Mouse (Mus musculus) cerebellum, postnatal 10 days (tissue): ENCODE measurements around the gene Odc1.

Experiments
- DNase-seq, 2 experiments: peaks; one replicate each; pipeline ENCODE4 v3.0.0; 2021; ENCODE audit warnings: mixed read lengths in 2 of 2

Odc1 gene

DNA sequence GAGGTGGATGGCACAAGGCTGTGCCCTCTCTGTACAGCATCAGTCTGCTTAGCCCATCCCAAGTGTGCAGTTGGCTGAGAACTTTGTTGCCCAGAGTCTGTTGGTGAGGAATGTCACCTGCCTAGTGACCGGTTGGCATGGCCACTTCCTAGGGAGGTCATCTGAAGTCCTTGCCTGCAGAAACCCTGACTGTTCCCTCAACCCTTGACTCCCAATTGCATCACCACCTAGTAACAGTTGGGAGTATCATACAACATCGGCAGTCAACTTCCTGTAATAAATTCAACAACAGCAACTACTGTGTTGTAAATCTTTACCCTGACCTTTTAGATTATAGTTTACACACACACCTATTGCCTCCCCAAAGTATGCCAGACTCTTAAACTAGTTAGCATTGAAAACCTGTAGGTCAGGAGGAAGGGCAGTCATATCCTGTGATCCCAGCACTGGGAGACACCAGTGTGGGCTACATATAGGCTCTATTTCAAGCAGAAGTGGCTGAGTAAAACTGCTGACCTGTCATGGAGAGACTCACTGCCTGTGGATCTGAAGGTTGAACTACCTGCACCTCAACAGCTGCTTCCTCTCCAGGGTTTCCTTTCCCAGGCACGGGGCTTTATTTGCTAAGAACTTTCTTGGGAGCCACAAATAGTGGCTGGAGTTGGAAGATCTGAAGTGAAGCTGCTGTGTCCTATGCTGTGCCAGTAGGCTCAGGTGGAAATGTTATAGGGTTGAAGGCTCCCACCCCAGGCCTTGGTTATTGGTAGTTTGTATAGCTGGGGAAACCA lies 6.8 kb downstream of the Odc1 start:
- DNase-seq: no peak

DNA sequence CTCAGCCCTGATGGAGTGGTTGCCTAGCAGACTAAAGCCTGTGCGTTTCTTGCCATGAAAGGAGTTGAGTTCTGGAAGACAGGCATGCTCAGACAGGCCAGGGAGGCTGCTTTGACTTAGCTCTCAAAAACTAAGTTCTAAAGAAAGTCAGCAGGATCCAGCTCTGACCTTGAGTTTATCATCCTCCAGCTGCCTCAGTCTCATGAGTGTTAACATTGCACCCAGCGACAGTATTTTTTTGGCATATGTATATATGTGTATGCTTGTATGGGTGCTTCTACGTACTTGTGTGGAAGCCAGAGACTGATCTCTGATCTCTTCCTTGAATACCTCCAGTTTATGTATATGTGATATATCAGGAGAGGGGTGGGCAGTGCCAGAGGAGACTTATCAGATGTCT lies 7.8 kb downstream of the Odc1 start:
- DNase-seq: no peak

DNA sequence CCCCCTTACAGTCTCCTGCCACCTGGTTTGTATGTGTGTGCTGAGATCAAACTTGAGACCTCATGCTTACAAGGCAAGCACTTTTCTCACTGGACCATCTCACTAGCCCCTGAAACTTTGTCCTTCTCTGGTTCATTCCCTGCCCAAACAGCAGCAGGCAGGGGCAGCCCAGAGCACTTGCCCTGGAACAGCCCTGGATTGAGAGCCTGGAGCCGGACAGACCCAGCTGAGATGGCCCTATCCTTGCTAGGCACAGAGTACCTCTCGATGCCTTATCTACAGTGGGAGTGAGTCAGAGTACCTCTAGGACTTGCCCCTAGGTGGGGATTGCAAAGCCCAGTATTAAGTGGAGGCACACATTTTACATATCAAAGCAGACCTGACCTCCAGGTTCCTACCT lies 8.4 kb downstream of the Odc1 start:
- DNase-seq: no peak

DNA sequence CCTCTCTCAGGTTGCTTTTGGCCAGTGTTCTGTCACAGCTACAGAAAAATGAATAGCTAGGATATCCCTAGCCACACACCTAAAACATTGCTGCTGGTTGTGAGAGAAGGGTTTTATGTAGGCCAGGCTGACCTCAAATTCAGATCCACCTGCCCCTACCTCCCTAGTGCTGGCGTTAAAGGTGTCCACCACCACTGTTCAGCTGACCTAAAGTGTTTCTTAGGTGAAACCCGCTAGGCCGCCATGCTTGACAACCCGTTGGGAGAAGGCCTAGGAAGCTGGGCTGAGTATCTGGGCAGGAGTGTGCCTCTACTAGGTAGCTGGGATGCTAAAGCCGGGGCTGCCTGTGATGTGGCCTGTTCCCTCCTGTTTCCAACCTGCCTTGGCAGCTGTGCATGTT lies 9.0 kb downstream of the Odc1 start:
- DNase-seq: no peak

DNA sequence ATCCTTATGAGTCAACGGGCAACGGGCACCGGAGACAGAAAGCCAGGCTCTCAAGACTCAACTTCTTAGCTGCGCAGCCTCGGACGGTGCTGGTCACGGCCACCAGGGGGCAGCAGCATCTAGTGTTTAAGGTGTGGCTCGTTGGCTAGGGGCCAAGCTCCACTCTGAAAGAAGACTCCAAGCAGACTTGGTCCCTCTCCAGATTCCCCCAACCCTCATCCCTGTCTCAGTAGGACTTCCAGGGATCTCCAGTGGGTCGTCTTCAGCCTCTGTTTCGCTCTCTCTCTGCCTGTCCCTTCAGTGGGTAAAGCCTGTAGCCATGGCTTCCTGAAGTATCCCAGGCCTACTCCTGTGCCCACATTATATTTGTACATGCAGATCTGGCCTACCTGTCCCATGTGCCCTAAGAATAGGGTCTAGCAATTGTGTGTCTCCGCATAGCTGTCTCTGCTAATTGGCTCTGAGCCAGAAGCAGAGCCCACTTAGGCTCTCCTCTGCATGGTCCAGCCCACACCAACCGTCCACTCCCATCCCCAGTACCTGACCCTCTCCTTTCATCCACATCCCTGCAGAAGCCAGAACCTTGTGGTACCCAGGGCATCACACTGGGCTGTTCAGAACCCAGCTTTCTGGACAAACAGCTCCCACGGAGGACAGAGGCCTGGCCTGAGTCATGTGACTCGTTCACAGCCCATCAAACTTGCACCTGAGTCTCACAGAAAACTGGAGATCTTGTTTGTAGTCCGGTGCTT lies 9.8 kb downstream of the Odc1 start:
- peak; percentile 96 to 99 for DNase-seq

DNA sequence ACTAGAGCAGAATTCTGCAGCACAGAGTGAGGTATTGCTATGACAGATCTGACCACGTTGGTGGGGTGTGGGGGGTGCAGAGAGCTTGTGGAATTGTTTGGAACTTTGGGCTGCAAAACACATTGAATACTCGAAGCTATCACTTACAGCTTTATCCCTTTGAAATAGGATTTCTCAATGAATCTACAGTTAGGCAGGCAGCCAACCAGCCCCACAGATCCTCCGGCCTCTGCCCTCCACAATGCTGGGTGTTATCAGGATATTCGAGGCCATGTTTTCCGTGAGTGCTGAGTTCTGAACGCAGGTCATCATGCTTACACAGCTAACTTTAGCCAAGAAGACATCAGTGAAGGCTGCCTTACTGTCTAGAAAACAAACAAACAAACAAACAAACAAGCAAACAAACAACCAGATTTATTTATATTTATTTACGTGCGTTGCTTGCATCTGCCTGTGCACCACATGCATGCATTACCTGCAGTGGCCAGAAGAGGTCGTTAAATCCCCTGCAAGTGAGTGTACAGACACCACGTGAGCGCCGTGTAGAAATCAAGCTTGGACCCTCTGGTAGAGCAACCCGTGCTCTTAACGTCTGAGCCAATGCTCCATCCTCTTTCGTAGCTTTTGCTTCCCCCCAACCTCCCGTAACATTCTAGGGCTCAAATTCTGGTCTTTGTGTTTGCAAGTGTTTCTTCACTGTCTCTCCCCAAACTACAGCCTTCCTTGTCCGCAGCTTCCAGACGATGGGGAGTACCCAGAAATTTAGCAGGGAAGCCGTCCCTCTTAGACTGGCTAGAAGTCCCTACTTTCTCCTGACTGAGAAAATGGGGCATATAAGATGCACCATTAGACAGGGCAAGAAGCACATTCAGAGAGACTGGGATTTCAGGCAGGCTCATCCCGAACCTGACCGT lies 12.1 kb downstream of the Odc1 start:
- DNase-seq: peak; percentile 94 to 97

DNA sequence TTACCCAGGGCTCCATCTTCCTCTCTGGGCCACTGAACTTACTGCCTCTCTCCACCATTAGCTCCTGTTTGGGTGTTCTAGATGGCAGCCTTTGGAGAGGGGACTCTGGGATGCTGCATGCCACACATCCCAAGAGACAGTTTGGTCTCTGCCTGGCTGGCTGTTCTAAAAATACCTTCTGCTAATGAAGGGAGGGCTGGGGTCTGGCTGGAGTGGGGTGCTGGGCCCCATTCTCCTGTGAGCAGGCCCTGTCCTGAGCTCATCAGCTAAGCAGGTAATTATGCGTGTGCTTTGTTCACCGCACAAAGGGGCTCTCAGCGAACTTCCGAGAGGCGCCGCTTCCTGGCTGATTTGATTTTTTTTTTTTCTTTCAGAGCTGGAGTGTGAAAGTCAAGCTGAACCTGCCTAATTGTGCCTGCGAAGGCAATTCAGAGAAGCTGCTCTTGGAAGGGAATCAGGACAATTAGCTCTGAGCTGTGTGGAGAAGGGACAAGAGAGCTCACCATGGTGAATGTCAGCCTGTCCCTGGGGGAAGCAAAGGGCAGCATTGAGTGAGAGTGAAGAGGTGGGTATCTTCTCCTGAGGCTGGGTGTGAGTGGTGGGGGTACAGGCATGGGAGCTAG lies 12.9 kb downstream of the Odc1 start:
- DNase-seq: peak; percentile 37 to 56

DNA sequence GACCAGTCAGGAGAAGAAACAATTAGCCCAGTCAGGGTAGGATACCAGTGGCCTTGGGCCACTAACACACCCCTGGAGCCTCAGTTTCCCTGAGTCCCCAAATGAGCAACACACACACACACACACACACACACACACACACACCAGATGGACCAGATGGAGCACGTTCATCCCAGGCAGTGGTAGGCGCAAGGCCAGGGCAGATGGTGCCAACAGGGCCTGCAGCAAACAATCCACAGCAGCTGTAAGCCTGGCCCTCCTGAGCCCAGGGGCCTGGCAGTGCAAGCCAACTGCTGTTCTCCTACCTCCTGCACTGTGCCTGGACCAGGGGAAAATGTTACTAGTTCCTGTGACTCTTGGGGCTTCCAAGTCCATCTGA lies 13.4 kb downstream of the Odc1 start:
- DNase-seq: peak; percentile 93 to 96

DNA sequence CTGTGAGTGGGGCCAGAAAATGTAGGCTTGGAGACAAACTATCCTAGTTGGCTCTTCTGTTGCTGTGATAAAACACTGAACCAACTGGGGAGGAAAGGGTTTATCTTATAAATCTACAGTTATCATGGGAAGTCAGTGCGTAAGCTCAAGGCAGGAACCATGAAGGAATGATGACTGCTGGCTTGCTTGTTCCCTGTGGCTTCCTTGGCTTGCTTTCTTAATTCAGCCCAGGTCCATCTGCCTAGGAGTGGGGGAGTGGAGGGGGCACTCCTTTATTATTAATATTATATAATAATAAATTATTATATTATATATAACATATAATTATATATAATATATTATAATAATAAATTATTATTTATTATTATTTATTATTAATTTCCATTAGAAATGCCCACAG lies 17.8 kb downstream of the Odc1 start:
- peak; percentile 76 to 77 for DNase-seq

DNA sequence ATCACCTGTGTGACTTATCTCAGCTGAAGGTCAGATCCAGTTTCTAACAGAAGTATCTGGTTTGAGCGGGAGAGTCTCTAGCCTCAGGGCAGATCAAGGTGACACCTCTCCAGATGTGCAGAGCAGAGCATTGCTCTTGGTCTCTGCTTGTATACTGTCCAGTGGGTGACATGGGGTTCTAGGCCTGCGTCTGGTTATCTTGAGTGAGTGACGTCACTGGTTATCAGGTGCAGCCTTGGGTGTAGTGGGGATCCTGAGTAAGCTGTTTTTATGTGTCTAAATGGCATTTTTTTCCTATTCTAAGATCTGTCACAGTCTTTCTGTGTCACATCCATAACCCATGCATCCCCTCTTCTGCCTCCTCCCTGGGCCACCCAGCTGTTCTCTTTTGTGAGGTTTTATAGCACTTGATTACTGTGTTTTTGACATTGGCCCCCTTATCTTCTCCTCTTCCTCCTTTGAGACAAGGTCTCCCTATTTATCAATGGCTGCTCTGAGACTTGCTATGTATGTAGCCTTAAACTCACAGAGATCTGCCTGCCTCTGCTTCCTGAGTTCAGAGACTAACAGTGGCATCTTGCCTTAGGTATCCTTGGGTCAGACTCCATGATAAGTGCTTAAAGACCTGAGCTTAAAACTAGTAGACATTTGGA lies 20.9 kb downstream of the Odc1 start:
- DNase-seq: no peak

DNA sequence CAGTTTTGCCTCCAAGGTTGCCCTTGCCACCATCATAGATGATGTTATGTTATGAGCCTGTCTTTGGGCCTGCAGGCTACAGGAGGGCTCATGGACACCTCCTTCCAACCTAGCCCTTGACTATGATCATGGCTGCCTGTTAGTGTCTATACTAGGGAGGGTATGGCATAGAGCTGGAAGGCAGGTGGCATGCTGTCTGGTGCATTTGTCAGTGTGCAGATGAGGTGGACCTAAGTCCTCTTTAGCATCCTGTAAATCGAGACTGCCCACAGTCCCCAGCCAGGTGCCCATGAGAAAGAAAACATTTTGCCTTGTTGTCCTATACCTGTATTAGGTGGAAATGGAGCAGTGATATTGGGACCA lies 21.4 kb downstream of the Odc1 start:
- no peak for DNase-seq

DNA sequence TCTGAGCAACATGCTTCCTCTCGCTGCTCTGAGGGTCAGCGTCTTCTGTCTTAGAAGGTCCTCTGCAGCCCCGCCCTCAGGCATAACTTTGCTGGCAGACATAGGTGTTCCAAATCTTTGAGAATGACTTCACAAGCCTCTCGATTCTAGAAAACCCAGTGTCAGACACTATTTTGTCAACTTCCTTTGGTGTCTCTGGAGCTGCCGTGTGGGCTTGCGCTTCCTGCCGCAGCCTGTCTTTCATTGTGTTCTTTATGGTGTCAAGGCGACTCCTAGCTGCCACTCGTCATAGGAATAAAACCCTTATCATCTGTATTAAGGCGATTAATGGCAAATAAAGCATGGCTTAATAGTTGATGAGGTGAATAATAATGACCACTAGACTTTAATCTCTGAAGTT lies 24.0 kb downstream of the Odc1 start:
- no peak for DNase-seq

DNA sequence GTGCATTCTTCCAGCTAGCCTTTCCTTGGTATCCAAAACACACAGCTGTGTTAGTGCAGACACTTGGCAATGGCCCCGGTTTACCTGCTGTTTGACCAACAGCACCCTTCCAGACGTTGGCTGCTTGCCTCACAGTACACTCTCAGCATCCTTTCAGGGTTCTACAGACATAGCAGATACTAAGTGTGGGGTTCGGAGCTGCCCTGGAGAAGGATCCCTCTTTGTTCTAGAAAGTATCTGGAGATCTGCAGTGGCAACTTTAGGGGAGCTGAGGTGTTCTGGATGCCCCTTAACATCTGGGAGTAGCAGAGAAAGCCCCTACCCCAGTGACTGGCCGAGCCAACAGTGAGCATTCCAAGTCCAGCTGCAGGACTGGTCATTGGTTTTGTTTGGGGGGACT lies 30.0 kb downstream of the Odc1 start:
- DNase-seq: no peak

DNA sequence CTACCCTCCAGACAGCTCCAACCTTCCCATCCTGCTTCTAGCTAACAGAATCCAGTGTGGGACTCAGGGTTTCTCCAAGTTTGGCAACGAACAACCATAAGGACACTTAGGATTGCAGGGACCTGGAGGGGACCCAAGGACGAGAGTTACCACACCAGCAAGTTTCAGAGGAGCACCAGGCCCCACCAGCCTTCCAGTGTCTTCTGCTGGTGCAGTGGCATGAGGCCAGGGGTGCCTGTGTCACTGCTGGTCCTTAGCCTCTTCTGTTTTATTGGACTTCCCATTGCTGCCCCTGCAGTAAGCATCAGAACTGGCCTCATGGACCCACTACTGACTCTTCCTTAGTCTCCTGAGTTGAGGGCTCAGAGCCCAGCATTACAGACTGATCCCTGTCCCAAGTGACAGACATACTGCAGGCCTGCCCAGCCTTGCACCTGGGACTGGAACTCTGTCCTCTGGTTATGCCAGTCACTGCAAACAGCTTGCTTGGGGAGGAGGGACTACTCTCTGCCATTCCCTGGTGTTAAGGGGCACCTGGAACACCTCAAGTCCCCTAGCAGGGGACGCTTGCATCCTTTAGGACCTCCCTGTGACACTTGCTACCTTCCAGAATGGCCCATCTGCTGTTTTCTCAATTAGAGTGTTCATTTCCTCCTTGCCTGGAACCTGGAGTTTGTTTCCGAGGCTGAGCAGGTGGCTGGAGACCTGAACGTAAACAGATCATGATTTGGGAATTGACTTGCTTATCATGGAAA lies 30.7 kb downstream of the Odc1 start:
- DNase-seq: peak; percentile 39 to 49

DNA sequence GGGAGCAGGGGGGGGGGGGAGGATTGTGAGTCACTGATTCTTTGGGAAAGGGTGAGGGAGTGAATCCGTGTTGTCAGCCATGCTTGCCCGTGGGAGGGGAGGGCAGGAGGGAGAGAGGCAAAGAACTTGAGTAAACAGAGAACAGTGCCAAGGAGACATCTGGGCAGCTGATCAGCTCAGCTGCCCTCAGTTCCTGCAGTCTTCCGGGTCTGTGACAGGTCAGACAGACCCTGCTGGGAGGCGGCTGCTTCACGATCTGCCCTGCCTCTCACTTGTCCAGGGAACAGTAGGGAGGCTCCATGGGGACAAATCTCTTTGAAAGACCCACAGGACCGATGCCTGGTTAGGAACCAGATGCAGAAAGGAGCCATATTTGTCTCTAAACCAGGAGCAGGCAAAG lies 31.4 kb downstream of the Odc1 start:
- peak; percentile 70 to 71 for DNase-seq

DNA sequence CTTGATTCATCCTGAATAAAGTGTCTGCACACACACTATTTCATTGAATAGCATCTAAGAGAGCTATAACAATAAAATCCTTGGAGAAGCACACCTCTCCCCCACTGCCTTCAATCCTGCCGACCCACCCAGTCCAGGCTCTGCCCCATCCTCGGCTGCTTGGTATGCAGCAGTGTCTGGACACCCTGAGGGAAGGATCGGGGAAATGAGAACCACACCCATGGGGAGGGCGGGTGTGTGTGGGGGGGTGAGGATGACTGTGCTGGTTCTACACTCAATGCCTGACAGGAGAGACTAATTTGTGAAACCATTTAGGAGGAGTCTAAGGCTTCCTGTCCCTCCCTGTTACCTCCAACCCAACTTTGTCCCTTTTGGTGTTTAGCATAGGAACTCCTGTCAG lies 34.0 kb downstream of the Odc1 start:
- DNase-seq: no peak

DNA sequence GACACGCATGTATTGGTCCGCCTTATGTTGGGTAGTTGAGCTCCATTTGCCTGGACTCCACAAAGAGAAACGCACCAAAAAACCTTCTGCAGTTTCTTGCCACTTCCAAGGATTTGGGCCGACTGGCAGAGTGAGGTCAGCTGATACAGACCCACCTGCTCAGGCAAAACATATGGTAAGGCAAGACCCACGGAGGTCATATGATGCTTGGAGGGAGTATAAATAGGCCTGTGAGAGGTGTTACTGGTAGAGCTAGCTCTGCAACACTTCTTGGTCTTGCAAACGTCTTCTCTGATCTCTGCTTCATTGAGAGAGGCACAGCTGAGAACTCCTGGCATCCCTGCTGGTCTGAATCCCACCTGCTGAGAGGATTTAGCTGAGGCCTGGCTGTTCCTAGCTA lies 36.4 kb downstream of the Odc1 start:
- no peak for DNase-seq

DNA sequence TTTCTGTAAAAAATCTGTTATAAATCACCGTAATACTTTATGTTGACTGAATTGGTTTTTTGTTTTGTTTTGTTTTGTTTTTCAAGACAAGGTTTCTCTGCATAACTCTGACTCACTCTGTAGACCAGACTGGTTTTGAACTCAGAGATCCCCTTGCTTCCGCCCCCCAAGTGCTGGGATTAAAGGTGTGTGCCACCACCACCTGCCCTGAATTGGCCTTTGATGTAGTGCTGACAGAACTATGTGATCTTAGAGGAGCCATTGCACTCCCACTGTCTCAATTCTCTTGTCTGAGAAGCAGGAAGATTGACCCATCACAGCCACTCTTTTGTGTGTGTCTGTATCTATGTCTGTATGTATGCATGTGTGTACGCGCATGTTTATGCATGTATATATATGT lies 37.8 kb downstream of the Odc1 start:
- DNase-seq: no peak

DNA sequence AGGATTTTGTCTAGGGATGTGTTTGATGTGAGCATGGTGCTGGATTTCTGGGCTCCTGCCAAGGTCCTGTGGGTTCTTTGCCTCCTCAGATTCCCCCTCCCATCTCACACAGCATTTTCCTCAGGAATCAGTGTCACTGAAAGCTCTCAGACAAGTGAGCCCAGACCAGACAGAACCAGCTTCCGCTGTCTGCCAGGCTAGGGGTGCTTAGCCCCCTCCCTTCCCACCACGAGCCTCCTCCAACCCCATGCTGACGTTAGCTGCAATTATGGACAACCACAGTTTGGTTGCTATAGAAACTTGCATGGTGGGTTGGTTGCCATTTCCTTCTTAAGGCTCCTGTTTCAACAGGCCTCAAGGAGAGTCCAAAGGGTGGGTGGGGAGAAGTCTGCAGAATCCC lies 39.3 kb downstream of the Odc1 start:
- DNase-seq: peak in 1 of 2 experiments; percentile 24

DNA sequence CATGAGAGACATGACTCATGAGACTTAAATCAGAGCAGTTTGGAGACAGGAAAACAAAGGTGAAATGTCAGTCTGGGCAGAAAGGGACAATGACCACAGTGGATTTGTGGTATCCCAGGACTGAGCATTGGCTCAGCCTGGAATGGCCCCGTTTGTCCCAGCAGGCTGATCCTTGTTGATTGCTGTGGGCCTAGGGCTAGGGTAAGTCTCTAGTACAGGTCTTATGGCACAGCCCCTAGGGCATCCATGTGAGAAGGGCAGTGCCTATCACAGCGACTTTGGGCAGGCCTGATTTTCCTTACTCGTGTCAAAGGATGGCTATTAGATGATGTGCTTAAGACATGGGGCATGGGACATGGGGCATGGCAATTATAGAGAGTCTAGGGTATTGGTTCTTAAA lies 41.4 kb downstream of the Odc1 start:
- no peak for DNase-seq

DNA sequence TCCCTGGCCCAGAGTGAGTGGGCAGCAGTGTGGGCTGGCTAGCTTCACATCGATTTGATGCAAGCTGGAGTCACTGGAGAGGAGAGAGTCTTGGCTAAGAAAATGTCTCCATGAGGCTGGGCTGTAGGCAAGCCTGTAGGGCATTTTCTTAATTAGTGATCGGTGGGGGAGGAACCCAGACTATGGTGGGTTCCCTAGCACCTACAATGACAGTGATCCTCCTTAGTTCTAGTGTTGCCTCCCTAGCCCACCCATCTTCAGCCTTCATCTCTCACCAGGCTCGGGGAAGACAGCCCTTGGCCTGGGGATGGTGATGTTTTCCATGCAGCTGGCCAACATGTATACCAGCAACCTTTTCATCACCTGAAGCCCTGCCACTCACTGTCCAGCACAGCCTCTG lies 43.8 kb downstream of the Odc1 start:
- DNase-seq: no peak
